Mouse (Mus musculus) cortical plate, adult 2 months (tissue): ENCODE measurements around the gene Myoz1.

Source experiments
- CTCF ChIP-seq: fragments of 200-500 bp; IDR thresholded peaks from 2 replicates; pipeline ENCODE4 v1.5.1; 2011; ENCODE audit warnings: mild to moderate bottlenecking, control low read depth, low read length; ENCODE audit not compliant: insufficient read depth; ENCODE audit errors: extremely low read depth
- POLR2A ChIP-seq: fragments of 200-500 bp; IDR thresholded peaks from 2 replicates; pipeline ENCODE4 v1.6.1; 2011; ENCODE audit warnings: mild to moderate bottlenecking, low read length, control low read depth; ENCODE audit not compliant: insufficient read depth; ENCODE audit errors: extremely low read depth

- TF ChIP-seq CTCF (no peak), POLR2A (no peak)
These were observed 45.9 kb upstream of the Myoz1 start for GRCm38 (mm10) chr14:20702096-20702740.
